Mouse (Mus musculus): ENCODE results near the gene Strn.

Gene Strn

GRCm38 (mm10) chr17:78737096-78737495 is at the start of gene Strn:
TSS of gene Strn (minus strand) at chr17:78737196.
- DNase-seq (ENCODE audit: low read depth, low spot score), result no peak

DNA sequence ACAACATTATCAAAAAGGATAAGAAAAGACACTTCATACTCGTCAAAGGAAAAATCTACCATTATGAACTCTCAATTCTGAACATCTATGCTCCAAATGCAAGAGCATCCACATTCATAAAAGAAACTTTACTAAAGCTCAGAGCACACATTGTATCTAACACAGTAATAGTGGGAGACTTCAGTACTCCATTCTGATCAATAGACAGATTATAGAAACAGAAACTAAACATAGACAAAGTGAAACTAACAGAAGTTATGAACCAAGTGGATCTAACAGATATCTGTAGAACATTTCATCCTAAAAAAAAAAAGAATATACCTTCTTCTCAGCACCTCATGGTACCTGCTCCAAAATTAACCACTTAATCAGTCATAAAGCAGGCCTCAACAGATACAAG is 41.8 kb upstream of the Strn start:
- DNase-seq (ENCODE audit: low read depth, low spot score), result no peak

- no peak for DNase-seq (ENCODE audit: low read depth, low spot score)
Observed at GRCm38 (mm10) chr17:78772317-78772716, 35.3 kb upstream of the Strn start.

DNA sequence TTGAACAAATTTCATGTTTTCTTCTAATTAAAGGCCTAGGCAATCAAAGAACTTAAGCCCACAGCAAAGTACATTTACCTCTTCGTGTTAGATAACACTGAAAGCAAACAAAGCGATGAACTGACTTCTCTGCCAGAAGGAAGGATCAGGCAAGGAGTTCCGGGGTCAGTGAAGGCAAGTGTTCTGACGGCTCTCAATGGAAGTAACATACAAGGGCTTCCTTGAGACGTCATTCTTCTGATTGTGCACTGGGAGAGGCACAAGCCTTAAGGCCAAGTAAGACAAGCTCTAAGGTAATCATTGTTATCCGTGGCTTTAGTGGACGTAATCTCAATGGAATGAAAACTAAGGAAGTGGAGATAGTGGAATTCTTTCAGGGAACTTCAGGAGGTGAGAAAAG is 33.9 kb upstream of the Strn start:
- no peak for DNase-seq (ENCODE audit: low read depth, low spot score)

DNA sequence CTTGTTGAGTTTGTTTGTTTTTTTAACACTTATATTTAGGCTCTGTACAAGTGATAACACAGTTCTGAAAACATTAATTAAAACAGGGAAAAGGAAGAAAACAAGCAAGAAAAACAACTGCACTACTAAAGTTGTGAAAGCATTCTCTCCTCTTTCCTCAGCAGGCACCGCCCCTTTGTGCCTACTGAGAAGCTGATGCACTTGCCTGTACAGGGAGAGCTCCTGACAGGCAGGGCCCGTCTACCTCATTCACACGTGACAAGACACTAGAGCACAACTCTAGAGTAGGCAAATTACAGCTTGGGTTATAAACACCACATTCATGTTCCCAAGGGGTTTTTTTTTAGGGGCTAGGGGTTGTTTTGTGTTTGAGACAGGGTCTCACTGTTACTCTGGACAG is 32.3 kb upstream of the Strn start:
- DNase-seq (ENCODE audit: low read depth, low spot score), result no peak

GRCm38 (mm10) chr17:78768937-78769336 is 31.9 kb upstream of the Strn start:
- no peak for DNase-seq (ENCODE audit: low read depth, low spot score)

GRCm38 (mm10) chr17:78767546-78767945 is 30.6 kb upstream of the Strn start:
- no peak for DNase-seq (ENCODE audit: low read depth, low spot score)

DNA sequence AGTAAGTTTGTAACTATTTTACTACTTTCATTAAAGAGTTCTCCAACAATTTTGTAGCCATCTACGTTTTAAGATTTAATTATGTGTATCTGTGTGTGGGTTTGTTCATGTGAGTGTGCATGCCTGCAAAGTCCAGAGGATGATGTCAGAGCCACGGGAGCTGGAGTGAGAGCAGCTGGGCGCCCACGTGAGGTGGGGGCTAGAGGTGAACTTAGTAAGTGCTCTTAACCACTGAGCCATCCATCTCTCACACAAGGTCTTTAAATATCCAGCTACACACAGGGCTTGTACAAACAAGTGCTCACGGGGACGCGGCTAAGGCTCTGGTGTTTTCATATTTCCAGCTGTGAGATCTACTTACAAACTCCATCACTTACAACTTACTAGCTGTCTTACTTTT is 29.1 kb upstream of the Strn start:
- DNase-seq (ENCODE audit: low read depth, low spot score), result no peak

- no peak for DNase-seq (ENCODE audit: low read depth, low spot score)
Observed at GRCm38 (mm10) chr17:78763272-78763671, 26.3 kb upstream of the Strn start.

GRCm38 (mm10) chr17:78752938-78753655 is 16.1 kb upstream of the Strn start:
- no peak for DNase-seq (ENCODE audit: low read depth, low spot score)

DNA sequence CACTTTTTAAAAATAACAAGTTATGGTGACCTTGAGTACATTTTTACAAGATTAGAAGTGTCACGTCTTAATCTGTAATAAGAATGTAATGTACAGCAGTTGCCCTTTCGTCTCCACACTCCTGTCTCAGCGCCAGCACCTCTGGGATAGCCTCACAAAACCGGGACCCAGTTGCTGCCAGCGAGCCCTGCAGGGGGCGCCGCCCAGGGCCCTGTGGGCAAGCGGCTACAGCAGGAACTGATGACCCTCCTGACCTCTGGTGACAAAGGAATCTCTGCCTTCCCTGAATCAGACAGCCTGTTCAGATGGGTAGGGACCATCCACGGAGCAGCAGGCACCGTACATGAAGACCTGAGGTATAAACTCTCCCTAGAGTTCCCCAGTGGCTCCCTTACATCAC is 15.1 kb upstream of the Strn start:
- DNase-seq (ENCODE audit: low read depth, low spot score), result no peak

- DNase-seq (ENCODE audit: low read depth, low spot score), result no peak
Observed at GRCm38 (mm10) chr17:78748440-78748839, 11.4 kb upstream of the Strn start.

- no peak for DNase-seq (ENCODE audit: low read depth, low spot score)
Observed at GRCm38 (mm10) chr17:78738416-78738815, 1.4 kb upstream of the Strn start.

DNA sequence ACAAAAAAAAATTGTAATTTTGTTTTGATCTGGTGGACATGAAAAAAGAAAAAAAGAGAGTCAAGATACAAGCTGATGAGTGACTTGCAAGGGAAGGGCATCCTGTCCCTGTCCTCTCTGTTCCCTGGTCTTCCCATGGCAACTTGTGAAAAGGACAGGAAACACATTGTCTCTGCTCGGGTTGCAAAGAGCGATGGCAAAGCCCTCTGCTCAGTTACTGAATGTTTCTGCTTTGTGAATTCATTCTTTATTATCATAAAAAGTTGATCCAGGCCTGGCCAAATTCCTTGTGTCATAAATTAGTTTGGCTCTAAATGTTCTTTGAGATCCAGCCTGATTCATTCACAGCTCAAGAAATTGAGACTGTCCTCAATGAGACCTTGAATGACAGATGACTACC is 775 bp upstream of the Strn start:
- DNase-seq (ENCODE audit: low read depth, low spot score), result no peak

GRCm38 (mm10) chr17:78736473-78736988 is 465 bp downstream of the Strn start:
- peak; percentile 97 for DNase-seq (ENCODE audit: low read depth, low spot score)

GRCm38 (mm10) chr17:78735731-78736472 is 1.1 kb downstream of the Strn start:
- peak; percentile 43 for DNase-seq (ENCODE audit: low read depth, low spot score)

GRCm38 (mm10) chr17:78734806-78735205 is 2.2 kb downstream of the Strn start:
- no peak for DNase-seq (ENCODE audit: low read depth, low spot score)

- no peak for DNase-seq (ENCODE audit: low read depth, low spot score)
Observed at GRCm38 (mm10) chr17:78732056-78732455, 4.9 kb downstream of the Strn start.

DNA sequence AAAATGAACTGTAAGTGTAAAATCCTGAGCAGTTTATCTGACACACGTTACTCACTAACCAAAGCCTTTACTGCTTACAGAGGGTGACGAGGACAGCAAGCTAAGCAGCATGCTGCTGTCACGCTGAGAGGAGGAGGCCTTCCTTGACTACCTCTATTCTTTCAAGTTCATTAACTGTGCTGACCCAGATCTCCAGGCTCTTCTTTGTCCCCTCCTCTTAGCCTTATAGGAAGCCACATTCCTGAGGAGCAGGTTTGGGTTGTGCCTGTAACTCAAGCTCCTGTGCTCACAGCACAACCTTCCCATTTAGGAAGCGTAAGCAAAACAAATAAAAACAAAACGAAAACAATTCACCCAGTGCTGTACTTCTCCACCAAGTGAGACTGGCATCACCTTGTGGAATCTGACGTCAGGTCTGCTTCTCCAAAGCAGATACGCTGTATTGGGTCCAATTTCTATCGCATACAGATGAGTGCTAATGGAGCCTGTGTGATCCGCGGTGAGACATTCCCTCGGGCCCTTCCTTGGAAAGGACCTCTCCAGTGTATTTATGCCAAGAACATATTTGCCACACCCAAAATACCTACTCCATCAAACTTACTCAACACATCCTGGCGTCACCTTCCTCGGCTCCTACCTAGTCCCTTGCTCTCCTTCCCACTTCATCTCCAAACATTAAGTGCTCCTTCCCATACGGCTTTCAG is 10.1 kb downstream of the Strn start:
- no peak for DNase-seq (ENCODE audit: low read depth, low spot score)

DNA sequence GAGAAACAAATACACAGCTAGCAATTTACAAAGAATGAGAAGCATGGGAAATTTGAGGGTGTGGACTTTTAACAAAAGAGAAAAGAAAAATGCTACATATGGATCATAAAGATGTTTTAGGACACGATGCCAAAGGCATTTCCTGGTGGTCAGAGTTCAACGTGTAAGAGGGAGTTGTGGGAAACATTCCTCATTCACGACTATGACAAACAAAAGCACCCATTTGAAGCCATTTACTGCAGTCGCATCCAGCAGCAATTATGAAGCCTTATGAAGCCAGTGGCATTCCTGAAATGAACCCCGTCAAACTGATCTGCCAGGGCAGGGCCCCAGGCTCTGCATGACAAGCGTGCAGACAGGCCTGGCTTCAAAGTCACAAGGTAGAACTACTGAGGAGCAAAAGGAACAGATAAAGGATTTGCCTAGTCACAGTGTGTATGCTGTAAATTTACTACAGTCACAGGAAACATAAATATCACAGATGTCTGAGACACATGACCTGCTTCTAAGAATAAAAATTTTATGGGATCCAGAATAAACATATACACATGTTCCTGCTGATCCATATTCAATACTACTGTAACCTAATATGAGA is 12.4 kb downstream of the Strn start:
- DNase-seq (ENCODE audit: low read depth, low spot score), result no peak

- DNase-seq (ENCODE audit: low read depth, low spot score), result no peak
Observed at GRCm38 (mm10) chr17:78721690-78722089, 15.3 kb downstream of the Strn start.

DNA sequence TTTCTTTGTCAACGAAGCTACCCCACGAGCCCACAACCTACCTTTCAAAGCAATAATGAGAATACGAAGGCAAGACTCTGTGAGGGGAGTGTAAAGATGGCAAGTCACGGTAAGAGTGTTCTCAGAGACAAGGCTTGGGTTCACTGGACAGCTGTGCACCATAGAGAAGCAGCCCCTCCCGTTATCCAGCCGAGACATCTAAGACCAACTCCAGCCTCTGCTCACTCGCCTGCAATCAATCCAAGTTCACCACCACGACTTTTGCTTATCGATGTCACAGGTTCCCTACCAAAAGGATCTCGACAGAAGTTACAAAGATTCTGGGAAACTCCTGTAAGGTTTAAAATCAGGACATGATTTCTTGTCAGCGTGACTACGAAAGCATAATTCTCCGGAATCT is 17.9 kb downstream of the Strn start:
- no peak for DNase-seq (ENCODE audit: low read depth, low spot score)

All from forelimb bud, embryonic 11.5 days (tissue).